Mouse (Mus musculus) intestine, postnatal 0 days (tissue): ENCODE data around the gene Dnmt3l. TPM values are rescaled to one million over a fixed set of nuclear protein-coding genes. Genes with fewer than 3 reads are reported as not detected.

Experiments
- ATAC-seq: fragments of 200-750 bp; cut with Nextera tagmentation; 2 replicates; pipeline ENCODE4 v1.8.0; 2017; ENCODE audit warnings: mild to moderate bottlenecking, moderate TSS enrichment, moderate library complexity
- H3K27ac ChIP-seq: fragments of 300-500 bp; sonication (generic); 2 replicates; pipeline ENCODE4 v1.5.1; 2014; ENCODE audit warnings: mild to moderate bottlenecking, low read depth, low read length, moderate library complexity
- H3K27me3 ChIP-seq: fragments of 300-500 bp; sonication (generic); replicated peaks from 2 replicates; pipeline ENCODE4 v1.6.1; 2014; ENCODE audit warnings: low read length, mixed read lengths; ENCODE audit not compliant: control insufficient read depth, insufficient read depth
- H3K36me3 ChIP-seq: fragments of 300-500 bp; sonication (generic); 2 replicates; pipeline ENCODE4 v1.6.1; 2014; ENCODE audit warnings: mild to moderate bottlenecking, moderate library complexity; ENCODE audit not compliant: control insufficient read depth, insufficient read depth
- H3K4me1 ChIP-seq: fragments of 300-500 bp; sonication (generic); replicated peaks from 2 replicates; pipeline ENCODE4 v1.6.1; 2014; ENCODE audit warnings: antibody characterized with exemption, low read length, mixed read lengths; ENCODE audit not compliant: control insufficient read depth, insufficient read depth
- H3K4me2 ChIP-seq: fragments of 300-500 bp; sonication (generic); replicated peaks from 2 replicates; pipeline ENCODE4 v1.6.1; 2014; ENCODE audit warnings: low read depth, mild to moderate bottlenecking, moderate library complexity
- H3K4me3 ChIP-seq: fragments of 300-500 bp; sonication (generic); 2 replicates; pipeline ENCODE4 v1.5.1; 2014; ENCODE audit warnings: low read depth, low read length
- H3K9ac ChIP-seq: fragments of 300-500 bp; sonication (generic); 2 replicates; pipeline ENCODE4 v1.6.1; 2014; ENCODE audit warnings: mild to moderate bottlenecking, low read depth, low read length
- H3K9me3 ChIP-seq: fragments of 300-500 bp; sonication (generic); 2 replicates; pipeline ENCODE4 v1.6.1; 2016; ENCODE audit warnings: mixed run types; ENCODE audit not compliant: control insufficient read depth
- CTCF ChIP-seq: sonication (generic); IDR thresholded peaks from 2 replicates; pipeline ENCODE4 v1.5.1; 2016; ENCODE audit warnings: low read depth, mild to moderate bottlenecking, control low read depth, antibody characterized with exemption, moderate library complexity
- WGBS: fragments of 180-500 bp; shearing (Covaris S2); extraction: QIAGEN DNeasy Blood & Tissue Kit; methylation state at CpG from one replicate; pipeline ENCODE4 v1.1.7; 2014; 5-methylcytosine and 5-hydroxymethylcytosine counted together
- polyA plus RNA-seq: library from polyadenylated mRNA; unstranded; fragments of >200 nt; fragmentation: Nextera tagmentation; extraction: Ambion mirVana; gene quantifications from 2 replicates; pipeline ENCODE4 v1.2.1, GENCODE M21; 2015

Dnmt3l gene
- polyA plus RNA-seq, 1 experiment from 2014 or later, result 0.31 TPM

- WGBS, result 55% methylated on average over 4 of the region's 4 CpGs
- Histone ChIP-seq H3K27ac (peak overlapping the region; percentile 81), H3K9ac (no peak overlapping the region), H3K36me3 (peaks cover 21% of the 10 kb centered on the region), H3K27me3 (no peaks in the 10 kb centered on the region), H3K4me1 (peaks cover 19% of the 10 kb centered on the region), H3K4me3 (no peak overlapping the region), H3K4me2 (peak overlapping the region; percentile 27), H3K9me3 (no peaks in the 10 kb centered on the region)
- TF ChIP-seq CTCF, result no peak
- no peak for ATAC-seq
Measured at GRCm38 (mm10) chr10:78005791-78006438, 35.8 kb upstream of the Dnmt3l start.

- H3K4me3 ChIP-seq, result no peak overlapping the region
- 12% methylated on average over 7 of the region's 7 CpGs for WGBS
- no peaks in the 10 kb centered on the region for H3K9me3 ChIP-seq
- H3K9ac ChIP-seq, result no peak overlapping the region
- ATAC-seq, result no peak
- H3K27me3 ChIP-seq, result no peaks in the 10 kb centered on the region
- peak overlapping the region; percentile 27; the same call in 1 of the 2 replicates for H3K4me2 ChIP-seq
- peaks cover 8% of the 10 kb centered on the region for H3K36me3 ChIP-seq
- no peak overlapping the region; the same call in 1 of the 2 replicates for H3K27ac ChIP-seq
- H3K4me1 ChIP-seq, result peaks cover 19% of the 10 kb centered on the region
- TF ChIP-seq CTCF, result no peak
Measured at GRCm38 (mm10) chr10:78007203-78007602, 34.5 kb upstream of the Dnmt3l start.

GRCm38 (mm10) chr10:78008169-78008568 is 33.6 kb upstream of the Dnmt3l start:
- ATAC-seq, result no peak
- no peak for TF ChIP-seq CTCF
- Histone ChIP-seq H3K9ac (peak overlapping the region; percentile 67), H3K9me3 (no peaks in the 10 kb centered on the region), H3K4me3 (peak overlapping the region; percentile 78; the same call in 1 of the 2 replicates), H3K4me1 (peaks cover 19% of the 10 kb centered on the region), H3K4me2 (peak overlapping the region; percentile 89), H3K36me3 (no peaks in the 10 kb centered on the region), H3K27me3 (no peaks in the 10 kb centered on the region), H3K27ac (no peak overlapping the region)
- WGBS, result 67% methylated on average over 3 of the region's 3 CpGs

DNA sequence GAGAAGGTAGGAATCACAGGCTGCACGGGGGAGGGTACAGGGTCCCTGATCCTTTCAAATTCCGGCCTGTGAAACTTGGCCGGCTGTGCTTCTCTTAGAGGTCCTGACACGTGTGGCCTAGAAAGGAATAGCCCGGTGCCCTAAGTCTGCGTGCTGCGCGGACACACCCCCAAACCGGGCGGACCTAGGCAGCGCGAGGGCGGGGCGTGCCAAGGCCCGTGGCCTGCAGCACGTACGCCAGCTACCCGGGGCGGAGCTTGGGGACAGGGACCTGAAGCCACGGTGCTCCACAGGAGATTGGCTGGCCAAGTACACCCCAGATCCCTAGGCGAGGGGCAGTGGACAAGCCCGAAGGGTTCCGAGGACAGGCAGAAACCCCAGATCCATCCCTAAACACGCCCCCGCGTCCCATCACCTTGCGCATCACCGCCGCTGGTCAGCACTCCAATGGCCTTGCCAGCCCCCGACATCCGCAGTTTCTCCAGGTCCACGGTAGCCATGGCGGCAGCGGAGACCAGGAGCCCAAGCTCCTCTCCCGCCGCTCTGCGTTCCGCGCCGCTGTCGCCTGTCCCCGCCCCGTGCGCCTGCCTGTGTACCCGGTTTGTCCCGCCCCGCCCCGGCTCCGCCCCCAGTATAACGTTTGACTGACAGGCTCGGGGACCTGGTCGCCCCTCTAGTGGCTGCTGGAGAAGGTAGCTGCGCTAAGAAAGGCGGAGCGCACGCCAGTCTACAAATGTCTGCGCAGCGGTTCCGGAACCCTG is 32.4 kb upstream of the Dnmt3l start:
- peak; percentile 94 for ATAC-seq
- peak overlapping the region; percentile 67 for H3K9ac ChIP-seq
- H3K4me2 ChIP-seq, result peak overlapping the region; percentile 89
- under 1% methylated on average over 55 of the region's 59 CpGs for WGBS
- no peaks in the 10 kb centered on the region for H3K36me3 ChIP-seq
- no peaks in the 10 kb centered on the region for H3K9me3 ChIP-seq
- peak overlapping the region; percentile 78 for H3K4me3 ChIP-seq
- no peaks in the 10 kb centered on the region for H3K27me3 ChIP-seq
- peak overlapping the region; percentile 92 for H3K27ac ChIP-seq
- TF ChIP-seq CTCF, result peak; percentile 83
- peaks cover 17% of the 10 kb centered on the region for H3K4me1 ChIP-seq

DNA sequence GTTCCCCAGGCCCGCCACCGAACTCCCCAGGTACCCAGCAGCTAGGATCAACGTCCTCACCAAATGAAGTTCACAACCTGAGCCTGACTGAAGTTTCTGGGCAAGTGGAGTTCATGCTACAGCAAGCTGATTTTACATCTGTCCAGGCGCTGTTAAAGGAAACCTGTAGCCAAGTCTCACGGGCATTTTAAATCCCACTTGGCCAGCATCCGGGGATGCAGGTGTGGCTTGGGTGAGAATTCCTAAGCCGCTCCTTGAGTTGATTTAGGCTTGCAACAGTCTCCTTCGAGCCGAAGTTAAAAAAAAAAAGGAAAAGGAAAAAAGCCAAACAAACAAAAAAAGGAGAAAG is 31.8 kb upstream of the Dnmt3l start, which contains the start of gene Pfkl:
TSS of gene Pfkl (minus strand) at position 139 of the 349 bp plus-strand sequence.
- Histone ChIP-seq H3K27ac (peak within 1 kb of the TSS; percentile 92), H3K9me3 (no peaks in the 10 kb centered on the region), H3K4me3 (peak within 1 kb of the TSS; percentile 78), H3K9ac (peak within 1 kb of the TSS; percentile 67), H3K27me3 (no peaks in the 10 kb centered on the region), H3K36me3 (no peaks in the 10 kb centered on the region), H3K4me2 (peak within 1 kb of the TSS; percentile 89), H3K4me1 (peaks cover 16% of the 10 kb centered on the region)
- TF ChIP-seq CTCF, result no peak
- WGBS, result 0% methylated on average over 9 of the region's 9 CpGs
- peak; percentile 20; the same call in 1 of the 2 replicates for ATAC-seq

- H3K4me1 ChIP-seq, result peaks cover 16% of the 10 kb centered on the region
- no peak overlapping the region for H3K27ac ChIP-seq
- no peak for TF ChIP-seq CTCF
- no peaks in the 10 kb centered on the region for H3K27me3 ChIP-seq
- peak overlapping the region; percentile 89 for H3K4me2 ChIP-seq
- H3K9ac ChIP-seq, result no peak overlapping the region
- ATAC-seq, result no peak
- WGBS, result 11% methylated on average over 10 of the region's 10 CpGs
- H3K4me3 ChIP-seq, result peak overlapping the region; percentile 78
- H3K36me3 ChIP-seq, result no peaks in the 10 kb centered on the region
- no peaks in the 10 kb centered on the region for H3K9me3 ChIP-seq
Measured at GRCm38 (mm10) chr10:78010335-78010734, 31.4 kb upstream of the Dnmt3l start.
